Mouse (Mus musculus): Measurements from ENCODE around the gene Fntb. TPM values are rescaled to one million over a fixed set of nuclear protein-coding genes. Genes with fewer than 3 reads are reported as not detected.
A peak's percentile ranks its signal among the peaks of the same experiment; 100 is the strongest.

Fntb gene
- polyA plus RNA-seq, 2 experiments from 2014 or later = 16.5 to 22.9 TPM

DNA sequence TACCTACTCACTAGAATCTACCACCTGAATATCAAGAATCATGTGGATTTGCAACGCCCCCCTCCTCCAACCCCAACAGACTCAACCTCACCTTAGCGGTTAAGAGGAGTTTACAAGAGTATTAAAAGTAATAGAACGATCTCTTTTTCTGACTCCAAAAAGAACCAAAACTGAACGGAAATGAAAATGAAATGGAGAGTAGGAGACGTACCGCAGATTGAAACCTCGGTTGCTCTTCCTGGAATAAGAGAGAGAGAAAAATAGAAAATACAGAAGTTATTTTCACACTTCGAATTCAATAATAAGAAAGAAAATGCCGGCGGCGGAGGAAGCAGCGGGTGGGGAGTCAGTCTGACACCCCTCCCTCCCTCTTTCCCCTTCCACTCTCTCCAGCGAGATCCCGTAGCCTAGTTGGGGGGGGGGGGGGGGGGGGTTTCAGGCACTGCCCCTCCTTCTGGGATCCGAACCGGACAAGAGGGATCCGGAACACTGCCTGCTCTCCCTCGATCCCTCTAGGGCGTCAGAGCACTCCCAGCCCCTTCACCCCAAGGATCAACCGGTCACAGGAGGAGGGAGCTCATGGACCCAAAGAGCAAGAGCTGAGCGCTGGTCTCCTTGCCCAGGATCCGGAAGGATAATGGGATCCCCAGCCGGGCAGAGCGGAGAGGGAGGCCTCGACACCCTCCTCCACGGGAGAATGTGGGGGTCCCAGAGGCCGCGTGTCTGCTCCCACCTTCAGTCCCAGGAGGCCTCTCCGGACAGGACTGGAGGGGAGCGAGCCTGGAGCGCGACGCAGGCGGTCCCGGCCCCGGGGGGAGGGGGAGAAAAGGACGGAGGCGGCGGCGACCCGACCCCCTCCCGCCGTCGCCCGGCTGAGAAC lies 195.9 kb downstream of the Fntb start:
- ATAC-seq = no peak

DNA sequence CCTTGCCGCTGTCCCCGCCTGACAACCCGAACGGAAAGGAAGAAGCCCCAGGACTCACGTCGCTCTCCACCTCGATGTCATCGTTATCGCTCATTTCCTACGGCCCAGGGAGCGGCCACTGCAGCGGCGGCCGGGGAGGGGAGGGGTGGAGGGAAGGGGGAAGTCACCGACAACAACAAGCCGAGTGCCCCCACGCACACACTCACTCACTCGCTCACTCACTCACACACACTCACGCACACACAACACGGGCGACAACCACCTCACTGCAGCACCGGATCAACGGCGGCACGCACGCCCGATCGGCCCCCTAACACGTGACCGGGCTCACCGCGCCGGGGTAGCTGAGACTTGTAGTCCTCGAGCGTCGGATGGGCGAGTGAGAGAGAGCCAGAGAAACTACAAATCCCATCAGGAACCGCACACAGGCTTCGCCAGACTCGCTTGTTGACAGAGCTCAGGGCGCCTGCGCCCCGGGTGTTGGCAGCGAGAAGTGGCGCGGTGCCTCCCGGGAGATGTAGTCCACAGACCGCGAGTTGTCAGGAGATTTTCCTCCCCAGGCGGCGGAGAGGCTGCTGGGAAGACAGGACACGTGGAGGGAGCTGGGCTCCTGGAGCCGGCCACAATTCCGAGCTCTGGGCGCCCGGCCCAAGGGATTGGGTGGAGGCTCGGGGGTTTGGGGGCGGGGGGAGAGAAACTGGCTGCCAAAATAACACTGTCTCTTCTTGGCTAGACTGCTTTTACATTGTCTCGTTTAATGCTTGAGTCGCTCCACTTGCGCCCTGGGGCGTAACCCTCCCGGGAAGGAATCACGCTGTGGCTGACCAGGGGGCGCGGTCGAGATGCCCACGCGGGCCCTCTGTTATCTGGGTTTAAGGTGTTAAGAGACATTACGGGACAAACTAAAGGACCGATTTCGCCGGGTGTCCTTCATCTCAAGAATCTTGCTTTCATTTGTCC lies 196.8 kb downstream of the Fntb start, which contains the start of gene Max:
TSS of gene Max (minus strand) at position 270 of the 960 bp plus-strand sequence.
- ATAC-seq = peak; percentile 89

DNA sequence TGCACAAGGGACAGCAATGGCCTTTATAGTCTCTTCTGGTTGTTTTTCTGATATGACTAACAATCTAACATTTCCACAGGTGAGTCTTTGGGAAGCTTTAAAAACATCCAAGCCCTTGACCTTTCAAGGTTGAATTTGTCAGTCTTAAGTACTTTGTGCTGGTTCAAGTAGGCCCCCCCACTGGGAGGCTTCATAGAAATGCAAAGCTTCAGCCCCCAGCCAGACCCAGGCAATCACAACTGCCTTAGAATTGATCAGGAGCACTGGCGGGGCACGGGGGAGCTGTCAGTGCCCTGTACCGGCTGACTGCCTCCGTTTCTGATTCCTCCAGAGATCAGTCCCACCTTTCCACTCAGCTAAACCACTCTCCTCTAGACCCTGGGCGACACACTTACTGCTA lies 199.7 kb downstream of the Fntb start:
- no peak for ATAC-seq

DNA sequence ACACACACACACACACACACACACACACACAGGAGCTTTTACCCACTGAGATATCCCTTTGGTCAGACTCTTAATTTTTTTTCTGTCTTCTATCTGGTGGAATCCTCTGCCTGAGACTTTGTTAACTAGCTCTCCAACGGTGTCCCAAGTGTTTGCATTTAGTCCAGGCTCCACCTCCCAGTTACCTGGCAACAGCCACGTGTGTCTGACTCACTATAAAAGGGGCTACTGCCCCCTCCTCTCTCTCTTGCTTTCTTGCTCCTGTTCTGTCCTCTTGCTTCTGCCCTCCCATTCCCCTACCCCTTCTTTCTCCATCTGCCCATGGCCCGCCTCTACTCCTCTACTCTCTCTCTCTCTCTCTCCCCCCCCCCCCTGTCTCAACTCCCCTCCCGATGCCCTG lies 200.5 kb downstream of the Fntb start:
- ATAC-seq = no peak

Other genes starting within 250 kb of the Fntb start
- 1 to 10 TPM; 2.5 to 3.7 TPM for gene Plekhg3, start 234.7 kb upstream of the Fntb start, polyA plus RNA-seq (2017; shearing (Covaris generic))
- under 1 TPM; 0.28 to 0.37 TPM for gene Sptb, start 55.0 kb upstream of the Fntb start, polyA plus RNA-seq (2017; shearing (Covaris generic))
- 100 to 1,000 TPM; 149 to 159 TPM for gene Churc1, start 51 bp upstream of the Fntb start, polyA plus RNA-seq (2017; shearing (Covaris generic))
- gene Gpx2, start 30.0 kb downstream of the Fntb start, polyA plus RNA-seq (2017; shearing (Covaris generic)) = not detected
- gene Rab15, start 57.3 kb downstream of the Fntb start, polyA plus RNA-seq (2017; shearing (Covaris generic)) = not detected
- gene Max, start 196.6 kb downstream of the Fntb start, polyA plus RNA-seq (2017; shearing (Covaris generic)) = 10 to 100 TPM; 75.9 to 95.3 TPM

All from activated CD4-positive, CD25-positive, alpha-beta regulatory T cell, adult 4 months (primary cell).